Mouse (Mus musculus) thymus, postnatal 0 days (tissue): Measurements from ENCODE around the gene Sox13. TPM values are rescaled to one million over a fixed set of nuclear protein-coding genes. Genes with fewer than 3 reads are reported as not detected.
A peak's percentile ranks its signal among the peaks of the same experiment; 100 is the strongest.

Source experiments
- DNase-seq: peaks from one replicate; pipeline ENCODE4 v3.0.0-alpha.2; 2015; ENCODE audit warnings: low spot score
- polyA plus RNA-seq: library from polyadenylated mRNA; unstranded; fragments of >200 nt; fragmentation: Nextera tagmentation; extraction: Ambion mirVana; gene quantifications from 2 replicates; pipeline ENCODE4 v1.2.1, GENCODE M21; 2015

Gene Sox13
- polyA plus RNA-seq, 1 experiment from 2014 or later: 14.6 TPM

DNA sequence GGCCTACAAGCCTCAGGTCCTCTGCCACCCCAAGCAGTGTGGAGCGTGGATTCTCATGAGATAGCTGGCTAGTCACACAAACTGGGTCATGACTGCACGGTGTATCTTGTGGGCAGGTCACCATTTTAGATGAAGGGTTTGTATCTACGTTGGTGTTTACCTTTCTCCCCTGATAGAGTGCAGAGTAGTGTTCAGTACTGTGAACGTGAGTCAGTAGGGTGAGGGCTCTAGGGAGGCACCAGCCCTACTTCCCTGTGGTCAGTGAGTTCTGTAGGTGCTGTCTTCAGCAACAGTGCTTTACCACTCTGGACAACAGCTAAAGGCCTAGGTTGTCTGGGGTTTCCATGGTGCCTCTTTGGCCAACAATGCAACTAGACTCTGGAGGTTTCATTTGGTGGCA is 20.2 kb downstream of the Sox13 start:
- DNase-seq: no peak

DNA sequence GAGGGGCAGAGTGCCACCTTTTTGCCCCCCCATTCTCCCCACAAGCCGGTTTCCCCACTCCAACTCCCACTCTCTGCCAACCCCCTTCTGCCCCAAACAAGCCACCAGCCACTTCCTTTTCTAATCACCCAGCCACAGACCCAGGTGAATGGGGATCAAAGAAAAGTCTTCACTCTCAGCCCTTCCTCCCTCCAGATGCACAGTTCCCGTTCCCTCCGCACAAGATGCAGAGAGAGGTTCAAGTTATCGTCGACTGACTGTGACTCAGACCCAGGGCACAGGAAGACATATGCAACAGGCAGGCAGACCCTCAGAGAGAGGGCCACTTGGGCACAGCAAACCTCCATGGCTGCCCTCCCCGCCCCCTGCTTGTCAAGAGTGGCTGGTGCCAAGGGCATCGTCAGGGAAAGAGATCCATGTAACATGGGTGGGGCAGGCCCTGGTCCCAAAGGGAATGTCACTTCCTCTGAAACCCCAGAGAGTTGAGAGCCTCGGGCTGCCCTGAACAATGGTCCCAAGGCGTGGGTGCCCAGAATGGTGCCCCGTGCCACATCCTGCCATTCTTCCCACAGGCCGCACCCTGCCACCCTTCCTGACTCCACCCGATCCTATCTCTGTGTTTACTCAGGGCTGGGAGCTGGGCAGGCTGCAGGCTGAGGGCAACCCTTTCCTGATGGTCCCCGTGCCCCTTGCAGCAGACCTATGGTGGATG is 24.0 kb downstream of the Sox13 start:
- peak; percentile 64 for DNase-seq

DNA sequence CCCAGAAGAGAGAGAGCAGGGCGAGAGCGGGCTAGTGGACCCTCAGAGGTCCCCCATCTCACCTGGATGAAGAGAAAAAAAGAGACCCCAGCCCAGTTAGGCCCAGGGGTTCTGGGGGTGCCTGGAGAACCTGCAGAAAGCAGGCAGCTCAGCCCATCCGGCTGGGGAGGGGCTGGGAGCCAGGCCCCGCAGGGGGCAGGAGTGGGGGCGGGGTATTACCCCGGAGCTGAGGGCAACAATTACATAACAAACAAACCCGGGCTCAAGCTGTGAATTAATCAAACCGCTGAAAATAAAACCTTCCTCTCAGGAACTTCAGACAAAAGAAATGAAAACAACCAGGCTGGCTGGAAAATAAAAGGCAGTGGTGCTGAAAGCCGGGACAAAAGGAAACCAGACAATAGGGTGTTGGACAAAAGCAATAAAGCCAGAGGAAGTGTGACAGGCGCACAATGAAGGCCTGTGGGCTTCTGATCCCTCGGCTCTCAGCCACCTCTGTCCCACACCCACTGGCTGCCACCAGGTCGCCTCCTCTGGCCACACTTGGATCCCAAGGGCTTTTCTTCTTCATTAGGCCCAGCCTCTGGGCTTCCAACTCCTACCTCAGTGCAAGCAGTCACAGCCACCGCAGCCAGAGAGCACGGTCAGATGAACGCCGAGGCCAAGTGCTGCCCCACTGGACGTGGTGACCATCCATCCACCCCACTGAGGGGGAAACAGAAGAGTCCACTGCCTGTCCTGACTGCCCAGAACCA is 26.5 kb downstream of the Sox13 start:
- no peak for DNase-seq

DNA sequence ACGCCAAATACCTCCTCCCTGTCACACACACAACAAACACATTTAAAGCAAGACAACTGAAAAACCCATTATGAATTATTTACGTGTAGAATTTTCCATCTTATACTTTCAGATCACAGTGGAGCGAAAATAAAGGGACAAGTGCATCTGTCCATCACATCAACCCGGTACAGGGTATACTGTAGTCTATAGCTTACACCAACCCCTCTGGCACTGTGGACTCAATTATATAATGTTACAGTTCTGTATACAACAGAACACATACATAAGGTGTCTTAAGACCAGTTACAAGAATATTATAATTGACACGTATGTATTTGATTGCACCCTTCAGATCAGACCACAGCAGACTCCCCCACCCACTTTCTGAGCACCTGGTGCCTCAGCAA is 27.1 kb downstream of the Sox13 start:
- DNase-seq: no peak

DNA sequence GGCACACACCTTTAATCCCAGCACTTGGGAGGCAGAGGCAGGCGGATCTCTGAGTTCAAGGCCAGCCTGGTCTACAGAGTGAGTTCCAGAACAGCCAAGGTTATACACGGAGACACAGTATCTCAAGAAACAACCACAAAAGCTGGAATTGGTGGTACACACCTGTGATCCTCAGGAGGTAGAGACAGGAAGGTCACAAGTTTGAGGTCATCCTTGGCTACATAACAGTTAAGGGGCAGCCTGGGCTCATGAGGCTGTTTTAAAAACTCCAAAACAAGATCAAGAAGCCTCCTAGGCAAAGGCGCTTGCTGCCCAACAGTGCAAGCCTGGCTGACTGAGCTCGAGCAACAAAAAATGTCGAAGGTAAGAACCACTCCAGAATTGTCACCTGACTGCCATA is 27.5 kb downstream of the Sox13 start:
- DNase-seq: no peak

DNA sequence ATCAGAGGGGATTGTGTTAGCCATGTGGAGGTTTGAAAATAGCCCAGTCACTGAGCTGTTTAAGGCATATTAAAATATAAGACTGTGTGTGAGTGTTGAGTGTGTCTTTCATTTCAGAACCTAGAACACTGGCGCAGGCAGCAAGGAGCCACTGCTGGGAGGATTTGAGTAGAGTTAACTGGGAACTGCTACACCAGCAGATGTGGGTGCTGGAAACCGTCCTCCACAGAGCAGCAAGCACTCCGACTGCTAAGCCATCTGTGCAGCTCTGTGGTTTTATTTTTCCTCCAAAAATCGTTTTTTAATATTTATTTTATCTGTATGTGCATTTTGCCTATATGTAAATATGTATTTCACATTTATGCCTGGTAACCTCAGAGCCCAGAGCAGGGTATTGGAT is 29.5 kb downstream of the Sox13 start:
- no peak for DNase-seq

DNA sequence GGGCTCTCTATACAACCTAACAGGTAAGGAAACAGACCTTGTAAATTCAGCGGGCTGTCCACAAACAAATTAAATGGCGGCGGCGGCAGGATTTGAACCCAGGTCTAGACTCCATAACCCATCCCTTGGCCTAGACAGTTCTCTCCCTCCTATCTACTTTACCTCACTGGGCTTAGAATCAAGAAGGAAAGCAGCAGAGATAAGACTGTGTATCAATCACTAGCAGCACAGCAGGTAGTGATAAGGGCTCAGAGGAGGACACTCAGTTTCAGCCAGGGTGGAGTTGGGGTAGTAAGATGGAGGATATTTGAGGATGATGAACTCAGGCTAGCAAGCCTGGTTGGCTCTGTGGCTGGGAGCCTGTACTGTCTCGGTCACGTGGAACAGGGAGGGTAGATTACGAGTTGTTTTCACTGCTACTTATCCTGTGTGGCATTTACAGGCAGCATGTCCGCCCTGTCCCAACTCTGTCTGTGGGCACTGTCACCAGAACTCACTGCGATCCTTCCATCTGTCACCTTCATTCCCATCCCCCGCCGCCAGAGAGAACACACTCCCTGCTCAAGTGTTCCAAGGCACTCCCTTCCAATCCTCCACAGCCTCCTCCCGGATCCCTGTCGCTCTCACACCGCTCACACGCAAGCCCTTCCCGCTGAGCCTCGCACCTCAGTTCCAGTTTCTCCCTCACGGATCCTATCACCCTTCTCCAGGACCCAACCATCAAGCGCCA is 36.5 kb downstream of the Sox13 start:
- no peak for DNase-seq

DNA sequence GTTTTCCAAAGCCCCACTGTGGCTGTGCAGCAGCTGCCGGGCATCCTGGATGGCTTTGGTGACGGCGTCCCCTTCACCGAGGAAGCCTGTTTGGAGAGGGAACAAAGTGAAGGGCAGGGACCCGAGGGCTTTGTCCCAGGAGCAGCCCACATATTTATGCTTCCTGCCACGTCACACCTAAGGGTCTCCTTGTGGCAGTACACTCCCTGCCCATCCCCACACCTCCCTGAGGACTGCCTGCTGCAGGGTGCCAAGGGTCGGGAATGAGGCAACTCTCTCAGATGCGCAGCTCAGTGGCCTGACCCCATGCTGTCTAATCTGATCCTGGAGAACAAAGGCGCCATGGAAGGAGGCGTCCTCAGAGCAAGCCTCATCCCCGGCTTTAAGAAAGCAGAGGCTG is 38.0 kb downstream of the Sox13 start:
- DNase-seq: no peak

DNA sequence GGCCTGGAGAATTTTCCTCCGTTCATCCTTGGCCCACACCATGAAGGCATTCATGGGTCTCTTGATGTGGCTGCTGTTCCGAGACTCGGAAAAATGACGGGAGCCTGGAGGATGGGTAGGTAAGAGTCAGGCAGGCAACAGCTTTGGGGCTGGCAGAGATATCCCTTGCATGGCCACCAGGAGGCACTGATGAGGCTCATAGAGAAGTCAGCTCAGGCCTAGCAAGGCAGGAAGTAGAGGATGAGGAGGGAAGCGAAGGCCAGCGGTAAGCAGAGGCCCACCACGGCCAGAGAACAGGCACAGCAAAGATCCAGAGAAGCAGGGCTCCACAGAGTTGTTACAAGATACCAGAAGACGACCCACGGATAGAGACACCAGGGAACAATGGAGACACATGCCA is 38.7 kb downstream of the Sox13 start:
- DNase-seq: peak; percentile 87

DNA sequence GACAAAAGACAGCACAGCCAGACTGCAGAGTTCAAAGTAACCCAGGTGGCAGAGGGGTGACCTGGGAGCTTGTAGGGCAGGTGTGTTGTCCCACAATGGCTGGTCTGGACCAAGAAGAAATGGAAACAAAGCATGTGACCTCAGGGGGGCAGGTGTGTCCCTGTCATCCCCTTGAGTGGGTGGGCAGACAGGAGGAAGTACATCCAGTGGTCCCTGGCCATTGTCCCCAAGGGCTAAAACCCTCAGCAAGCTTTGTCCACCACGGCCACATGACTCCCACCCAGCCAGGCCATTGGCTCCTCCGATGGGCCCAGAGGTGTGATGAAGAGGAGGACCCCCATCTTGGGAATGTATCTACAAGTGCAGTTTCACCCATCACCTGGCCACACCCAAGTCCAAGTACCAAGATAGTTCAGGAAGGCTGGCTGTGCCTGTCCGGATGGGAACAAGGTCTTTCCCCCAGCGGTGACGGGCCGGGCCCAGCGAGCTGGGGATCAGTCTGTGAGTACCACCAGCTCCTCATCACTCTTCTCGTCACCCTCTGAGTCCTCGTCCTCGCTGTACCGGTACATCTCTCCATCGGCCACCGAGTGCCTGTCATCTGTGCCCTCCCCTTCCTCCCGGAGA is 40.9 kb downstream of the Sox13 start:
- no peak for DNase-seq

DNA sequence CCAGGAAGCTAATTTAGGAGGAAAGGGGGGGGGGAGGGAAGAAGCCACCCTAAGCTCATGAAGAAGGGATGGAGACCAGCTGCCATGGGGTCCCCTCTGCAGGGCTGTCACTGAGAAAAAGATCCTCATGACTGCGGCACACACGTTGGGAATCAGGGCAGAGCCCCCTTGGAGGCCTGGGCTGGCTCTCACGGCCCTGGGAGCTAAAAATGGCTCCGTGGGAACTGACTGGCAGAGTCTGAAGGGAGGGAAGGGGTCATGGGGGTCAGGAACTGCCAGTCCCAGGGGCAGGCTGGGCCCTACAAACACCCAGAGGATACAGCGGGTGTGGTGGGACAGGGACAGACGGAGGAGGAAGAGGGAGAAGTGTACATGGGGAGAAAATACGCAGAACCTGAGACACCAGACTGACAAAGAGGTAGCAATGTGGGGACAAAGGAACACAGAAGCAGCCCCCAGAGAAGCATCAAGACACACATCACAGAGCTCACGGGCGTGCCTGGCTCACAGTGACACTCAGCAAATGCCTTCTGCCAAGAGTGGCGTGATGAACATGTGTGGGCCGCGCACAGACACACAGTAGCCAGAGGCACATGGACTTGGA is 41.5 kb downstream of the Sox13 start:
- DNase-seq: no peak

DNA sequence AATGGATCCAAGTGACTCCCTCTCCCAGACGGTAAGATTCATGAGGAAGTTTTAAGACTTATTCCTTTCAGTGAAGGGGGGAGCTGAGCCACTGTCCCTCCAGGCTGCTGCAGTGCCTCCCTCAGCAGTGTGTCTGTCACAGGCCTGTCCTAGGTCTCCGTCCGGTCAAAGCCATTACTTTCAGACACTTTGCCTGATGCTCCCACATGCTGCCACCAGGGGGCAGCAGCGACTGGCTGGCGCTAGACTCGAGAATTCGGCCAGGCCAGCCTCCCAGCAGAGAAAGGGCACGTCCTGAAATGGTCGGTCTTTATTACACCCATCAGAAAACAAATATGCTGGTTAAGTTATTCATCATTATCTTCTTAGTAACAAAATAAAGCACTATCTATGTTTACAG is 42.2 kb downstream of the Sox13 start:
- DNase-seq: peak; percentile 74

DNA sequence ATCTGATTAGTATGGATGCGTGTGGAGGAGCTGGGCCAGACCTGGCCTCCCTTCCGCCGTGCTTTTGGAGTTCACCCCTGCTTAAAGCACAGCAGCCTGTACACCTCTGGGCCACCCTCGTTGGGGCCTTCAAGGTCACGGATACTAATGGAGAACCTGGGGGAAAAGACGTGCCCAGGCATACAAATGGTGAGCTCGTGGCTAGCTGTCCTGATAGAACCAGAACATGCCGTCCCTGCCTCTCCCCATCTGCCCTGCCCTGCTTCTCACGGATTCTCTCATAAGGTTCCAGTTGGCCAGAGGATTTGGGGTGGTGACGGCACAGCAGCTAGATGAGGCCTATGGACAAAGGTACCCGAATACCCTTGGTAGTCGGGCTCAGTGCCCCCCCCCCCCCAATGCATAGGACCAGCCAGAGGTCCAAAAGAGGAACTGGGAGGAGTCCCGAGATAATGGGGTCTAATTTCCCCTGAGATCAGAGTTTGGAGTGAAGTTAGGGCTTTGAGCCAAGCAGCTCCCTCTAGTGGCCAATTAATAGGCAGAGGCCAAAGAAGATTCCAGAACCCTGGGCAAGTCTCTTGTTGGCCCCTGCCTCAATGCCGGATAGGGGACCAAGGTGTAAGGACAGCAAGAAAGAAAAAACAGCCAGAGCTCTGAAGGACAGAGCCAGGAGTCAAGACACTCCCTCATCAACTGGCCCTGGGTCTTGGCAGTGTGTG is 43.7 kb downstream of the Sox13 start:
- DNase-seq: peak; percentile 68

DNA sequence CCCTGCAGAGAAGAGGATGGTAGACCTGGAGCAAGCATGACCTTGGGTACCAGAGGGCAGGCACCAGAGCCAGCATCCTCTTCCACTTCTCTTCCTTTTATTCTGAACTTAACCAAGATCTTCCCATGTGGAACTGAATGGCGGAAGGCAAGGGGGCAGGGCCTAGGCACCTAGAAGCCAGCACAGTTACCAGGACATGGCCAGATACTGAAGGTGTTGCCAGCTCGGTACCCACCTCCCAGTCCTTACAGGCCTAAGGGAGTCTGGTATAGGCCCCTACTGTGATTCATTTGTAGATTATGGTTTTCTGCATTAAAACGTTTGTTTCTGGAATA is 44.2 kb downstream of the Sox13 start:
- DNase-seq: no peak

DNA sequence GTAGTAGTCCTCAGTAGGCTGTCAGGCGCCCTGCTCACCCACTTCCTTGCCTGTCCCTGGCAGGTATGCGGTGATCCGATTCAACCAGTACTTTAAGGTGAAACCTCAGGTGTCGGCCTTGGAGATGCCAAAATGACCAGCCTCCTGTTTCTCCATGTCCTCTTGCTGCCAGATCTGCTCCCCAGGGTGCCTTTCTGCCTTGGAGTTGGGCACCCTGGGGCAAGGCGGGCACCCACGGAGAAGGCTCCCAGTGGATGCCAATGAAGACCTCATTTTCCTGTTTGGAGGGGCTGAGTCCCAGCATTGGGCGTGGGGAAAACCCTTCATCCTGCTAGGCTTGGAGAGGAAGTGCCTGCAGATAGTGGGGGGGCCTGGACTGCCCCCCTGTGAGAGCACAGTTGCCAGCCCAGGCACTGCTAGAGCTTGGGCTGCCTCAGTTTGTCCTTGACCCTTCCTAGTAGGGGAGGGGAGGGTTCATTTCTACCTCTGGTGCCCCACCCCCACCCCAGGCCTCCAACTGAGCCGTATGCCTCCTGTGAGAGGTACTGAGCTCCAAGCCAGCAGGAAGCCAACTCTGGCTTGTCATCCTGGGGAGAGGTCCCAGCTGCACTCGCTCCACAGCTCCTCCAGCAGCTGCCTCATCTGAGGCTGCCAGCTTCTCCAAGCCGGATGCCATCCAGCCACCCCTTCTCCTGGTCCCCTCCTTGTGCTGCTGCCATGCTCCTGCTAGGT is 44.8 kb downstream of the Sox13 start:
- no peak for DNase-seq

DNA sequence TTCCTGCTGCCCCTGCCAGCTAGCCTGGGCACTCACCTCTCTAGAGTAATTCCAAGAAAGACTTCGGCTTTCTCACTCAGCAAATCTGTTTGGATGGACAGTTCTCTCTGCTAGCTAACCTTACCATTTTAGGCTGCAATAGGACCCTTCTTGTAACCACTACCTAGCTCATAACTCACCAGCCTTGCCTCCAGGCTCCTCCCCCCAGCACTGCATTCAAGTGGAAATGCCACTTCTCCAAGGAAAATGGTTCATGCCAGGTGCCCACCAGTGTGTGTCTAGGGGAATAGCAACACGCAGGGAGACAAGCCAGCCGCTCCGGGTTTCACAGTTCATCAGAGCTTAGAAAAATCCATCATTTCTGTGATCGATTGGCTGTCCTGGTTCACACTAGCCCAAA is 46.6 kb downstream of the Sox13 start:
- DNase-seq: no peak

DNA sequence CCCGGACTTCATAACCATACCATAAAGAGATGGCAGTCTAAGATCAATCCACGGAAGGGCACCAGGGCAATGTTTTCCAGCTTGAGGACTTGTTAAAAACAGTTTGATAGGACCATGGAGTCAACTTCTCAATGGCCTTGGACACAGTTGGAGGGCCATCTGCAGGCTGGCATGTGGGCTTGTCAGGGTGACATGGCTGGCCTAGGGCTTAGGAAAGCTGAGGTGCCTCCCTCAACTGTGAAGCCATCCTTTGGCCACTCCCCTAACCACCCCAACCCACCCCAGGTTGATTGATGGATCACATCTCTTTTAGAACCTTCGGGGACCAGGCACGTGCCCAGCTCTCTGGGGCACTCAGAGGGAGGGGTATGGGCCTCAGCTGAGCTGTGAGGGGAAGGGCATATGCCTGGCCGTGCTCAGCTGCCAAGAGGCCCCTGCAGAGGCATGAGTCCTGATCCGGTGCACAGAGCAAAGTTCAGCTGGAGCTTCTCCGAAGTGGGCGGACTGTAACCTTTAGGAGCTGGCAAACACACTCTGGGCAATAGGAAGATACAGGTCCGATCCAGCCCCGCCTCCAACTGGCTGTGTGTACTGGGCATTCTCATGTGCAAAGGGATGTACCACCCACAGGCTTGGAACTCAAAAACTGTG is 48.4 kb downstream of the Sox13 start:
- no peak for DNase-seq

DNA sequence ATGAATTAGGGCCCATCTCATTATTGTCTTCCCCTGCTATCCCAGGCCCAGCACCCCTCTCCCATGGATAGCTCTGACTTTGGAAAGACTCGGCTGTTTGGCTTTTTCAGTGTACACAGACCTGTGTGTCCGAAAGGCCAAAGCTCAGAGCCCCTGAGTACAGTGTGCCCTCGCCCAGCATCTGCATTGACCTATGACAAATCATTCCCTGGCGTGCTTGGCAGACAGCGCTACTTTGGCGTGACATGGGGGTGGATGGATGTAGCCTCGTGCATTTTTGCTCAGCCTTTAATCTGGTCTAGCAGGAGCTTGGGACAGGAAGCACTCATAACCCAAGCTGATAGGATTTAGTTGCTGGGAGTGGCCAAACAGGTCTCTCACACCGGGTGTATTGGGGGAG is 52.1 kb downstream of the Sox13 start:
- DNase-seq: no peak

DNA sequence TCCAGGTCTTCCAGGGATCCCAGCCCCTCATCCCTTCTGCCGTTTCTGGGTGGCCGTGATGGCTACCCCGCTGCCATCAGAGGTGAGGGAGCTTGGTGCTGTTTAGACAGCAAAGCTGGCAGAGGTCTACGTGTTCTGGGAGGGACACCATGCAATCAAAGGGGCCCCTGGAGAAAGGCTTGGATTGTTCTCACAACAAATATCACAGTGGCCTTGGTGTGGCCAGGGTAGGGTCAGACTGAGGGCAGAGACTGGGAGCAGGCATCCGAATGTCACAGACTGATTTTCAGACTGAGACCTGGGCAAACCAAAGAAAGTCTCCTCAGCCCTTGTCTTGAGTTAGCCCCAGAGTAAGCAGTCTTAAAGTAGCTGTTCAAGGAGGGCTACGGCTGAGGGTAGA is 52.7 kb downstream of the Sox13 start:
- no peak for DNase-seq

DNA sequence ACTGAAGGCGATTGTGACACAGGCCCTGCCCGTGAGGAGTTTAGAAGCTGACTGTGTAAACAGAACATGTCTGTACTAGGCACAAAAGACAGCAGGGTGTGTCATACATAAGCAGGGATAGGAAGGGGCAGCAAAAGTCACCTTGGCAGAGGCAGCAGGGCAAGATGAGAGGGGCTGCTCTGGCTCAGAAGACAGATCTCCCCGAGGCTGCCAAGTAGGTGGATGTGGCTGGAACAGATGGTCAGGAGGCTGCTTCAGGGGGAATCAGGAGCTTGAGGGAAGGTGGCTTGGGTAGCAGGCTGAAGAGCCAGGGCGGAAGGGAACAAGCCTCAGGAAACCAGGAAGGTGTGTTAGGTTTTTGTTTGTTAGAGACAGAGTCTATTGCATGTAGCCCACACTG is 53.8 kb downstream of the Sox13 start:
- DNase-seq: no peak
